Mouse (Mus musculus) forebrain, embryonic 15.5 days (tissue): ENCODE results near the gene Isg20. TPM values are rescaled to one million over a fixed set of nuclear protein-coding genes. Genes with fewer than 3 reads are reported as not detected.

Source experiments
- ATAC-seq: fragments of 200-750 bp; cut with Nextera tagmentation; replicated peaks from 2 replicates; pipeline ENCODE4 v1.8.0; 2017; ENCODE audit warnings: mild to moderate bottlenecking, moderate TSS enrichment, moderate library complexity
- H3K27ac ChIP-seq: fragments of 300-500 bp; sonication (generic); replicated peaks from 2 replicates; pipeline ENCODE4 v1.5.1; 2015; ENCODE audit warnings: mild to moderate bottlenecking, inconsistent platforms
- H3K27me3 ChIP-seq: fragments of 300-500 bp; sonication (generic); 2 replicates; pipeline ENCODE4 v1.6.1; 2015; ENCODE audit warnings: inconsistent platforms
- H3K36me3 ChIP-seq: fragments of 300-500 bp; sonication (generic); 2 replicates; pipeline ENCODE4 v1.6.1; 2015; ENCODE audit warnings: mild to moderate bottlenecking, inconsistent platforms
- H3K4me1 ChIP-seq: fragments of 300-500 bp; sonication (generic); 2 replicates; pipeline ENCODE4 v1.6.1; 2015; ENCODE audit warnings: inconsistent platforms
- H3K4me2 ChIP-seq: fragments of 300-500 bp; sonication (generic); replicated peaks from 2 replicates; pipeline ENCODE4 v1.6.1; 2015; ENCODE audit warnings: mild to moderate bottlenecking, inconsistent platforms
- H3K4me3 ChIP-seq: fragments of 300-500 bp; sonication (generic); 2 replicates; pipeline ENCODE4 v1.5.1; 2015; ENCODE audit warnings: mild to moderate bottlenecking, inconsistent platforms
- H3K9ac ChIP-seq: fragments of 300-500 bp; sonication (generic); replicated peaks from 2 replicates; pipeline ENCODE4 v1.6.1; 2015; ENCODE audit warnings: mild to moderate bottlenecking, inconsistent platforms
- H3K9me3 ChIP-seq: fragments of 300-500 bp; sonication (generic); 2 replicates; pipeline ENCODE4 v1.6.1; 2016; ENCODE audit warnings: inconsistent platforms
- WGBS: fragments of 180-500 bp; shearing (Covaris S2); methylation state at CpG from one replicate; pipeline ENCODE4 v1.1.7; 2015; ENCODE audit warnings: mixed read lengths; 5-methylcytosine and 5-hydroxymethylcytosine counted together
- polyA plus RNA-seq: library from polyadenylated mRNA; unstranded; fragments of >200 nt; fragmentation: Nextera tagmentation; extraction: Ambion mirVana; gene quantifications from 2 replicates; pipeline ENCODE4 v1.2.1, GENCODE M21; 2015

Gene Isg20
- polyA plus RNA-seq, 1 experiment from 2014 or later = 1.7 TPM

DNA sequence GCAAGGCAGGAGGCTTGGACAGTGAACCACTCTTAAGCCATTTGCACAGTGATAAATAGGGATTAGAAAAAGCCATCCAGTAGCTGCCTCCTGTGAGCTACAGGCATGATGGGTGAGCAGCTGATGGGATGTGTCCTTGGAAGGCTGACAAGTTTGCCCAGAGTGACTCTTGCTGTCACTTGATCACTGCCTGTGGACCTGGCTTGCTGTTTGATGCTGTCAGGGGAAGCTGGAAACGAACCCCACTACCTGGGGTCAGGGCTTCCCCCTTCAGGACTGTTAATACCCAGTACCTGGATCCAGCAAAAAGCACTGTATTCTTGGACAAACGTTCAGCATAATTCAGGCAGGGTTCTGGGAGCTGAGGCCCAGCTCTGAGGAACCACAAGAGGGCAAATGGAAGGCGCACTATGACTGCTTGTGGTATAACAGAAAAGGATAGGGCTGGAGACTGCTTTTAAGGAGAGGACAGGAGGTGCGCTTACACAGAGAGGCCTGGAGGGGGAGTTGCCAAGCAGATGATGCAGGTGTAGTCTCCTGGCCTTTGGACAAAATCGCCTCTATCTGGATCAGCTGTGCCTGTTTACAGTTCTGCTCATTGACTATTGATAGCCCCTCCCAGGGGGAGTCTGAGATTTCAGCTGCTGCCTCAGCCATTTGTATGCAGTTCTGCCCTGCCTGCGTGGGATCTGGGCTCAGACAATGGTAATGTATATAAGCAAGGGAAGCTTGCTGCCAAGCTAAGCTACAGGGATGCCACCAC lies 2.7 kb upstream of the Isg20 start:
- H3K9me3 ChIP-seq = no peaks in the 10 kb centered on the region
- peaks cover 8% of the 10 kb centered on the region; the same call in 1 of the 2 replicates for H3K36me3 ChIP-seq
- H3K27me3 ChIP-seq = no peaks in the 10 kb centered on the region
- no peak overlapping the region for H3K4me3 ChIP-seq
- H3K4me2 ChIP-seq = no peak overlapping the region
- no peak overlapping the region for H3K9ac ChIP-seq
- ATAC-seq = no peak; the same call in 1 of the 2 replicates
- no peak overlapping the region for H3K27ac ChIP-seq
- WGBS = 40% methylated on average over 6 of the region's 6 CpGs
- H3K4me1 ChIP-seq = peaks cover 17% of the 10 kb centered on the region

GRCm38 (mm10) chr7:78911209-78911608 lies 2.0 kb upstream of the Isg20 start:
- no peaks in the 10 kb centered on the region for H3K27me3 ChIP-seq
- no peak overlapping the region for H3K27ac ChIP-seq
- peaks cover 8% of the 10 kb centered on the region; the same call in 1 of the 2 replicates for H3K36me3 ChIP-seq
- H3K4me3 ChIP-seq = no peak overlapping the region
- H3K4me1 ChIP-seq = peaks cover 17% of the 10 kb centered on the region
- WGBS = 94% methylated on average over 4 of the region's 4 CpGs
- no peak for ATAC-seq
- no peak overlapping the region for H3K4me2 ChIP-seq
- no peak overlapping the region for H3K9ac ChIP-seq
- H3K9me3 ChIP-seq = no peaks in the 10 kb centered on the region

- 0 out of 2 replicates have a peak, but pooled peaks cover 5% of the 10 kb centered on the region for H3K36me3 ChIP-seq
- peak overlapping the region; percentile 15; the same call in 1 of the 2 replicates for H3K4me3 ChIP-seq
- H3K27me3 ChIP-seq = no peaks in the 10 kb centered on the region
- no peaks in the 10 kb centered on the region for H3K9me3 ChIP-seq
- H3K4me1 ChIP-seq = peaks cover 17% of the 10 kb centered on the region
- H3K9ac ChIP-seq = peak overlapping the region; percentile 19; the same call in 1 of the 2 replicates
- H3K4me2 ChIP-seq = peak overlapping the region; percentile 31
- 13% methylated on average over 20 of the region's 20 CpGs for WGBS
- no peak overlapping the region for H3K27ac ChIP-seq
- no peak; the same call in 1 of the 2 replicates for ATAC-seq
Observed at GRCm38 (mm10) chr7:78912253-78912973, 811 bp upstream of the Isg20 start.

GRCm38 (mm10) chr7:78913649-78914544 lies 673 bp downstream of the Isg20 start:
- H3K27ac ChIP-seq = no peak overlapping the region
- no peaks in the 10 kb centered on the region for H3K36me3 ChIP-seq
- H3K9me3 ChIP-seq = no peaks in the 10 kb centered on the region
- H3K4me3 ChIP-seq = no peak overlapping the region
- no peak overlapping the region for H3K4me2 ChIP-seq
- 77% methylated on average over 19 of the region's 19 CpGs for WGBS
- peaks cover 17% of the 10 kb centered on the region for H3K4me1 ChIP-seq
- no peaks in the 10 kb centered on the region for H3K27me3 ChIP-seq
- no peak for ATAC-seq
- H3K9ac ChIP-seq = no peak overlapping the region

DNA sequence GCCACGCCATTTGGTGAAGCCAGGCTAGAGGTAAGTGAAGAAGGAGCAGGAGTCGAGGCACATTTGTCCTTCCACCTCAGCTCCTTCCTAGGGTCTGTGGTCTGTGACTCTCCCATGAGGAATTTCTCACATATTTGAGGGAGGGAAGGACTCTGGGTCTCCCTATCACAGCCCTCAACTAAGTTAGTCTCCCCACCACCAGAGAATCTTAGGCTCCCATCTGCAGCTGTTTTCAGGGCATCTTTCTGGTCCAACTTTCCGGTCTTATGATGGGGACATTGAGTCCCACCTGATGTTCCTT lies 1.3 kb downstream of the Isg20 start:
- Histone ChIP-seq H3K4me1 (peaks cover 17% of the 10 kb centered on the region), H3K9me3 (no peaks in the 10 kb centered on the region), H3K9ac (no peak overlapping the region), H3K27ac (no peak overlapping the region), H3K4me2 (no peak overlapping the region), H3K4me3 (no peak overlapping the region), H3K27me3 (no peaks in the 10 kb centered on the region), H3K36me3 (no peaks in the 10 kb centered on the region)
- ATAC-seq = no peak
- WGBS = 81% methylated on average over 3 of the region's 3 CpGs

GRCm38 (mm10) chr7:78914896-78915510 lies 1.8 kb downstream of the Isg20 start:
- H3K4me3 ChIP-seq = no peak overlapping the region
- H3K4me2 ChIP-seq = no peak overlapping the region
- peaks cover 17% of the 10 kb centered on the region for H3K4me1 ChIP-seq
- H3K27ac ChIP-seq = no peak overlapping the region
- H3K9ac ChIP-seq = no peak overlapping the region
- H3K36me3 ChIP-seq = no peaks in the 10 kb centered on the region
- no peaks in the 10 kb centered on the region for H3K9me3 ChIP-seq
- WGBS = 85% methylated on average over 11 of the region's 11 CpGs
- ATAC-seq = no peak
- H3K27me3 ChIP-seq = no peaks in the 10 kb centered on the region

DNA sequence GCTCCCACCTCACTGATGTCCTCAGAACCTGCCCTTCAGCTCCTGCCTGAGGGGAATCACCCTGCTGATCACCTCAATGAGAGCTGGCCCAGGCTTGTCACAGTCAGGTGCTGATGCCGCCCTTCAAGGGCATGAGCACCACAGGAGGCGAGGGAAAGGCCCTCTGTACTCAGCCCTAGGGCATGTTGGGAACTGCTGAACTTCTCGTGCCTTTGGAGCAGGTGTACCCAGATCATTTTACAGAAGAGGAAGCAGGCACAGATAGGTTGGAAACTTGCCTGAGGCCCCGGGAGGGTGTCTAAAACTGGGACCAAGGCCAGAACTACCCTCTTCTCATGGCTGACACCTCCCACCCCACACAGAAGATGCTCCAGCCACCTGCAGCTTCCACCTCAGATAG lies 5.5 kb downstream of the Isg20 start:
- no peak overlapping the region for H3K4me2 ChIP-seq
- no peaks in the 10 kb centered on the region for H3K36me3 ChIP-seq
- H3K4me3 ChIP-seq = no peak overlapping the region
- H3K9ac ChIP-seq = no peak overlapping the region
- no peak for ATAC-seq
- 48% methylated on average over 4 of the region's 4 CpGs for WGBS
- H3K9me3 ChIP-seq = no peaks in the 10 kb centered on the region
- no peak overlapping the region for H3K27ac ChIP-seq
- H3K27me3 ChIP-seq = no peaks in the 10 kb centered on the region
- H3K4me1 ChIP-seq = peaks cover 7% of the 10 kb centered on the region

GRCm38 (mm10) chr7:78922506-78922905 lies 9.3 kb downstream of the Isg20 start:
- Histone ChIP-seq H3K9me3 (no peaks in the 10 kb centered on the region), H3K4me2 (no peak overlapping the region), H3K27me3 (no peaks in the 10 kb centered on the region), H3K4me1 (no peaks in the 10 kb centered on the region), H3K27ac (no peak overlapping the region), H3K4me3 (no peak overlapping the region), H3K9ac (no peak overlapping the region), H3K36me3 (no peaks in the 10 kb centered on the region)
- 74% methylated on average over 7 of the region's 7 CpGs for WGBS
- no peak for ATAC-seq

DNA sequence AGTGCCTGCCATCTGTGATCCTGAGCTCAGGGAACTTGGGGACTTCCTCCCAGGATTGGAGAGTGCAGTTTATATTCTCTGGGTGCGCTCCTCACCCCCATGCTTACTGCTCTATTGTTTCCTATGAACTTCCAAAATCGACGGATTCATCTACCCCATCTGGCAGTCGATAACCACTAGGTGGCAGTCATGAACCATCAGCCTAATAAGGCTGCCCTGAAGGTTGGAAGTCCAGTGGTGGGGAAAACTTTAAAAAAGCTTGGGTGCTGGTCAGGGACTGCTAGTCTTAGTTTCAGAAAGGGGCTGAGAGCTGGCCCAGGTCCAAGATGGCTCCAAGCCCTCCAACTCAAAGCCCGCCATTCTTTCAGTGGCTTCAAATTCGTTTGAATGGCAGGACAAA lies 11.1 kb downstream of the Isg20 start:
- H3K36me3 ChIP-seq = no peaks in the 10 kb centered on the region
- no peaks in the 10 kb centered on the region for H3K27me3 ChIP-seq
- no peaks in the 10 kb centered on the region for H3K4me1 ChIP-seq
- H3K9ac ChIP-seq = no peak overlapping the region
- H3K9me3 ChIP-seq = no peaks in the 10 kb centered on the region
- H3K4me3 ChIP-seq = no peak overlapping the region
- peak; percentile 64 for ATAC-seq
- 7% methylated on average over 6 of the region's 6 CpGs for WGBS
- no peak overlapping the region for H3K4me2 ChIP-seq
- H3K27ac ChIP-seq = no peak overlapping the region

- Histone ChIP-seq H3K9ac (no peak overlapping the region), H3K9me3 (no peaks in the 10 kb centered on the region), H3K27ac (no peak overlapping the region), H3K27me3 (no peaks in the 10 kb centered on the region), H3K4me1 (no peaks in the 10 kb centered on the region), H3K4me3 (no peak overlapping the region), H3K4me2 (no peak overlapping the region), H3K36me3 (no peaks in the 10 kb centered on the region)
- 53% methylated on average over 7 of the region's 7 CpGs for WGBS
- peak; percentile 55 for ATAC-seq
Observed at GRCm38 (mm10) chr7:78924796-78925195, 11.6 kb downstream of the Isg20 start.

GRCm38 (mm10) chr7:78925680-78926079 lies 12.5 kb downstream of the Isg20 start:
- 75% methylated on average over 7 of the region's 7 CpGs for WGBS
- Histone ChIP-seq H3K27ac (no peak overlapping the region), H3K9ac (no peak overlapping the region), H3K4me2 (no peak overlapping the region), H3K27me3 (no peaks in the 10 kb centered on the region), H3K36me3 (no peaks in the 10 kb centered on the region), H3K4me3 (no peak overlapping the region), H3K4me1 (no peaks in the 10 kb centered on the region), H3K9me3 (no peaks in the 10 kb centered on the region)
- no peak for ATAC-seq
